Mouse (Mus musculus) embryonic facial prominence, embryonic 14.5 days (tissue): ENCODE results near the gene Rpl11. TPM values are rescaled to one million over a fixed set of nuclear protein-coding genes. Genes with fewer than 3 reads are reported as not detected.
"Not testable (repeated sequence)": the region's sequence is repeated elsewhere in the genome, so short reads cannot be mapped to it uniquely, and the experiment has no call there.

ENCODE experiments used
- ATAC-seq: fragments of 200-750 bp; cut with Nextera tagmentation; 2 replicates; pipeline ENCODE4 v1.8.0; 2017; ENCODE audit warnings: low read depth, moderate number of reproducible peaks, moderate TSS enrichment
- DNase-seq: peaks from one replicate; pipeline ENCODE4 v3.0.0-alpha.2; 2015; ENCODE audit warnings: low spot score
- H3K27ac ChIP-seq: fragments of 300-500 bp; sonication (generic); replicated peaks from 2 replicates; pipeline ENCODE4 v1.5.1; 2014; ENCODE audit warnings: low read depth, mild to moderate bottlenecking, low read length, moderate library complexity
- H3K27me3 ChIP-seq: fragments of 300-500 bp; sonication (generic); replicated peaks from 2 replicates; pipeline ENCODE4 v1.6.1; 2014; ENCODE audit warnings: low read length; ENCODE audit not compliant: control insufficient read depth, insufficient read depth
- H3K36me3 ChIP-seq: fragments of 300-500 bp; sonication (generic); 2 replicates; pipeline ENCODE4 v1.6.1; 2014; ENCODE audit warnings: low read length, mixed read lengths; ENCODE audit not compliant: control insufficient read depth, insufficient read depth
- H3K4me1 ChIP-seq: fragments of 300-500 bp; sonication (generic); 2 replicates; pipeline ENCODE4 v1.6.1; 2014; ENCODE audit warnings: antibody characterized with exemption, low read length; ENCODE audit not compliant: control insufficient read depth, insufficient read depth
- H3K4me2 ChIP-seq: fragments of 300-500 bp; sonication (generic); 2 replicates; pipeline ENCODE4 v1.6.1; 2014; ENCODE audit warnings: low read depth, mild to moderate bottlenecking, low read length, moderate library complexity, mixed read lengths
- H3K4me3 ChIP-seq: fragments of 300-500 bp; sonication (generic); 2 replicates; pipeline ENCODE4 v1.5.1; 2014; ENCODE audit warnings: low read depth, mild to moderate bottlenecking, low read length
- H3K9ac ChIP-seq: fragments of 300-500 bp; sonication (generic); 2 replicates; pipeline ENCODE4 v1.6.1; 2014; ENCODE audit warnings: low read depth, mild to moderate bottlenecking, low read length, moderate library complexity, mixed read lengths
- H3K9me3 ChIP-seq: fragments of 300-500 bp; sonication (generic); 2 replicates; pipeline ENCODE4 v1.6.1; 2016; ENCODE audit warnings: low read length; ENCODE audit not compliant: control insufficient read depth
- WGBS: fragments of 180-500 bp; shearing (Covaris S2); extraction: QIAGEN DNeasy Blood & Tissue Kit; methylation state at CpG from one replicate; pipeline ENCODE4 v1.1.7; 2014; 5-methylcytosine and 5-hydroxymethylcytosine counted together
- polyA plus RNA-seq: library from polyadenylated mRNA; unstranded; fragments of >200 nt; fragmentation: Nextera tagmentation; extraction: Ambion mirVana; gene quantifications from 2 replicates; pipeline ENCODE4 v1.2.1, GENCODE M21; 2014

The Rpl11 gene
- polyA plus RNA-seq = 528 and 551 TPM in 2 replicates

GRCm38 (mm10) chr4:136053247-136053596 lies at the start of gene Rpl11:
Gene Rpl11 (minus strand): TSS chr4:136053428.
- 0 out of 2 replicates have a peak, but pooled peaks cover 8% of the 10 kb centered on the region for H3K4me1 ChIP-seq
- H3K4me2 ChIP-seq = peak within 1 kb of the TSS; percentile 85
- H3K9ac ChIP-seq = peak within 1 kb of the TSS; percentile 99
- peak within 1 kb of the TSS; percentile 98 for H3K4me3 ChIP-seq
- under 1% methylated on average over 17 of the region's 21 CpGs for WGBS
- H3K27me3 ChIP-seq = no peaks in the 10 kb centered on the region
- H3K9me3 ChIP-seq = no peaks in the 10 kb centered on the region
- H3K36me3 ChIP-seq = peaks cover 41% of the 10 kb centered on the region
- ATAC-seq (peak; percentile 98), DNase-seq (peak; percentile 98)
- H3K27ac ChIP-seq = peak within 1 kb of the TSS; percentile 94

DNA sequence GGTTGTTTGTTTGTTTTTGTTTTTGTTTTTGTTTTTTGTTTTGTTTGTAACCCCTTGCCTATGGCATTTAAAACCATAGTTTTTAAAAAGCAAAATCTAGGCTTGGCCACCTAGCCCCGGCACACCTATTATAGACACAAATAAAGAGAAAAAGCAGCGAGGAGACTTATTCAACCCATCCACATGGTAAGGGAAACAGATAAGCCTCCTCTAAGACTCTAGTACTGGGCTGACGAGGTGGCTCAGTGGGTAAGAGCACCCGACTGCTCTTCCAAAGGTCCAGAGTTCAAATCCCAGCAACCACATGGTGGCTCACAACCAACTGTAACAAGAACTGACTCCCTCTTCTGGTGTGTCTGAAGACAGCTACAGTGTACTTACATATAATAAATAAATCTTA lies 48.5 kb upstream of the Rpl11 start:
- WGBS = 86% methylated on average over 4 of the region's 4 CpGs
- DNase-seq = not testable (repeated sequence)

GRCm38 (mm10) chr4:136100396-136101070 lies 47.3 kb upstream of the Rpl11 start:
- DNase-seq = no peak
- WGBS = 66% methylated on average over 12 of the region's 12 CpGs
- H3K4me1 ChIP-seq = peaks cover 10% of the 10 kb centered on the region
- H3K4me2 ChIP-seq = no peak overlapping the region
- no peaks in the 10 kb centered on the region for H3K36me3 ChIP-seq
- no peaks in the 10 kb centered on the region for H3K27me3 ChIP-seq
- no peak overlapping the region for H3K27ac ChIP-seq
- no peak overlapping the region for H3K4me3 ChIP-seq
- H3K9ac ChIP-seq = no peak overlapping the region
- H3K9me3 ChIP-seq = no peaks in the 10 kb centered on the region
- ATAC-seq = no peak

More for the DNA sequence above, 48.5 kb upstream of the Rpl11 start:
- ATAC-seq, H3K36me3 ChIP-seq, H3K27me3 ChIP-seq, H3K9ac ChIP-seq, H3K4me3 ChIP-seq, H3K27ac ChIP-seq, H3K9me3 ChIP-seq, H3K4me2 ChIP-seq: not testable (repeated sequence)
- H3K4me1 ChIP-seq = peaks cover 10% of the 10 kb centered on the region

- WGBS = 100% methylated on average over 3 of the region's 3 CpGs
- H3K9ac ChIP-seq = no peak overlapping the region
- no peak for ATAC-seq
Measured at GRCm38 (mm10) chr4:136098446-136098845, 45.2 kb upstream of the Rpl11 start.

GRCm38 (mm10) chr4:136096446-136097113 lies 43.4 kb upstream of the Rpl11 start:
- no peaks in the 10 kb centered on the region for H3K4me1 ChIP-seq
- H3K4me2 ChIP-seq = no peak overlapping the region
- H3K36me3 ChIP-seq = no peaks in the 10 kb centered on the region
- peaks cover 7% of the 10 kb centered on the region; the same call in 1 of the 2 replicates for H3K9me3 ChIP-seq
- 65% methylated on average over 11 of the region's 11 CpGs for WGBS
- ATAC-seq = no peak
- H3K27me3 ChIP-seq = no peaks in the 10 kb centered on the region
- DNase-seq = no peak
- H3K9ac ChIP-seq = no peak overlapping the region
- no peak overlapping the region for H3K27ac ChIP-seq
- no peak overlapping the region for H3K4me3 ChIP-seq

More at GRCm38 (mm10) chr4:136098446-136098845, 45.2 kb upstream of the Rpl11 start:
- H3K4me2 ChIP-seq = no peak overlapping the region
- H3K27me3 ChIP-seq = no peaks in the 10 kb centered on the region
- no peaks in the 10 kb centered on the region for H3K9me3 ChIP-seq
- H3K27ac ChIP-seq = no peak overlapping the region
- DNase-seq = no peak
- H3K4me3 ChIP-seq = no peak overlapping the region
- no peaks in the 10 kb centered on the region for H3K4me1 ChIP-seq
- H3K36me3 ChIP-seq = no peaks in the 10 kb centered on the region

- Histone ChIP-seq H3K36me3 (no peaks in the 10 kb centered on the region), H3K4me2 (no peak overlapping the region), H3K27me3 (no peaks in the 10 kb centered on the region), H3K9me3 (peaks cover 7% of the 10 kb centered on the region; the same call in 1 of the 2 replicates), H3K4me3 (no peak overlapping the region), H3K4me1 (no peaks in the 10 kb centered on the region), H3K27ac (no peak overlapping the region), H3K9ac (no peak overlapping the region)
- 70% methylated on average over 9 of the region's 9 CpGs for WGBS
- DNase-seq (no peak), ATAC-seq (no peak)
Measured at GRCm38 (mm10) chr4:136095490-136096105, 42.4 kb upstream of the Rpl11 start.

GRCm38 (mm10) chr4:136094519-136095219 lies 41.4 kb upstream of the Rpl11 start:
- H3K27ac ChIP-seq = no peak overlapping the region
- ATAC-seq = no peak
- no peaks in the 10 kb centered on the region for H3K36me3 ChIP-seq
- no peaks in the 10 kb centered on the region for H3K4me1 ChIP-seq
- 74% methylated on average over 18 of the region's 18 CpGs for WGBS
- H3K27me3 ChIP-seq = no peaks in the 10 kb centered on the region
- no peak for DNase-seq
- no peak overlapping the region for H3K4me2 ChIP-seq
- peaks cover 7% of the 10 kb centered on the region; the same call in 1 of the 2 replicates for H3K9me3 ChIP-seq
- no peak overlapping the region for H3K9ac ChIP-seq
- no peak overlapping the region for H3K4me3 ChIP-seq

- Histone ChIP-seq H3K9ac (no peak overlapping the region), H3K27me3 (no peaks in the 10 kb centered on the region), H3K4me3 (no peak overlapping the region), H3K4me1 (peaks cover 2% of the 10 kb centered on the region; the same call in 1 of the 2 replicates), H3K4me2 (no peak overlapping the region), H3K9me3 (peaks cover 7% of the 10 kb centered on the region; the same call in 1 of the 2 replicates), H3K27ac (no peak overlapping the region), H3K36me3 (no peaks in the 10 kb centered on the region)
- no peak for ATAC-seq
- 89% methylated on average over 7 of the region's 7 CpGs for WGBS
- DNase-seq = no peak
Measured at GRCm38 (mm10) chr4:136092498-136092897, 39.3 kb upstream of the Rpl11 start.
